Mouse (Mus musculus) brain, adult 2 months (tissue): ENCODE data around the gene Sox11.

Experiments used
- DNase-seq: peaks from one replicate; pipeline ENCODE4 v3.0.0; 2011; ENCODE audit warnings: low read depth, low spot score

The Sox11 gene

GRCm38 (mm10) chr12:27341871-27342690 lies at the start of gene Sox11:
Sox11 (minus strand) TSS chr12:27342574.
- peak; percentile 64 for DNase-seq

- DNase-seq = peak; percentile 4
These were observed 49.4 kb upstream of the Sox11 start for GRCm38 (mm10) chr12:27391652-27392305.

DNA sequence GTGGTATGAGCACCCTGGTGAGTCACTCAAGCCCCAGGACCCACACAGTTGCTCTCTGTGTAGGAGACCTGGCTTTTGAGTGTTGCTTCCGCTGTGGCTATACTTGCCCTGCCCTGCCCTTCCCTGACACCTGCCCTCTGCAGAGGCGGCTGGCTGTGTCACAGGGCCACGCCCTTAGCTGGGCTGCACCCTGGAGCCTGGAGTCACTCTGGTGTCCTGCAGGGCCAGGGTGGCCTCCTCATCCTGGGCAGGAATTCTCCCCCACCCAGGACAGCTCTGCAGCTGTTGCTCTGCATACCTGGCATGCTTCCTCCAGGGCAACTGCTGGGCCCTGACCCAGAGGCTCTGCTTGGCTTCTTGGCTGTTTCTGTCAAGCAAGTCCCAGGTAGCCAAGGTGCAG lies 48.1 kb upstream of the Sox11 start:
- no peak for DNase-seq

- no peak for DNase-seq
These were observed 47.1 kb upstream of the Sox11 start for GRCm38 (mm10) chr12:27389429-27389828.

DNA sequence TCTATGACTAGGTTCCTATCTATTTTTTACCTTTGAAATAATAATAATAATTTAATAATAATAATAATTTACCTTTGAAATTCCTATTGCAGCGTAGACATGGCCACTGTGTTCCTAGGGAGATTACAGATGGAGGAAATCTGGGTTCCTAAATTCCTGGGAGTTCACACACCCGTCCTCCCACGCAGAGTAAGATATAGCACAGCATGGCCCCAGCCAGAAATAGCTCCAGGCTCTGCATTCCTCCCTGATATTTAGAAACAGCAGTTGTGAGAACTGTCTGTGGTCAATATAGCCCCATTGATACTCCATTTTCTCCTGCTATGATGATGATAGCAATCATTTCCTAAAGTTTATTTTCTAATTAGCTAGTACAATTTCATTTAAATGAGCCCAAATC lies 30.1 kb upstream of the Sox11 start:
- DNase-seq = peak; percentile 10

DNA sequence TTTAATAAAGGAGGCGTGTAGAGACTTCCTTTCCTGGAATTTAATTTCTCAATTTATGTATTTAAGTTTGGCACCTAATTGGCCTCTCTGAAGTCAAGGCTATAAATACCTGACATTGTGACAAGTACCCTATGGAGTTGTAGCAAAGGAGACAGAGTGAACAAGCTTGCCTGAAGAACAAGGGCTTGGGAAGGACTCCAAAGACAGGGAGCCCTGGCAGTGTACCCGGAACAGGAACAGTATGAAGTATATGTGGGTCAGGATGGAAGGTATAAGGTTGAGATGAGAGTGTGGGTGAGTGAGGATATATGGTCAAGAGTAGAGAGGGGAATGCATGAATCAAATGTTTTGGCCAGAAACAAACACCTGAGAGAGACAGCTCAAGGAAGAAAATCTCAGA lies 28.4 kb upstream of the Sox11 start:
- no peak for DNase-seq

DNA sequence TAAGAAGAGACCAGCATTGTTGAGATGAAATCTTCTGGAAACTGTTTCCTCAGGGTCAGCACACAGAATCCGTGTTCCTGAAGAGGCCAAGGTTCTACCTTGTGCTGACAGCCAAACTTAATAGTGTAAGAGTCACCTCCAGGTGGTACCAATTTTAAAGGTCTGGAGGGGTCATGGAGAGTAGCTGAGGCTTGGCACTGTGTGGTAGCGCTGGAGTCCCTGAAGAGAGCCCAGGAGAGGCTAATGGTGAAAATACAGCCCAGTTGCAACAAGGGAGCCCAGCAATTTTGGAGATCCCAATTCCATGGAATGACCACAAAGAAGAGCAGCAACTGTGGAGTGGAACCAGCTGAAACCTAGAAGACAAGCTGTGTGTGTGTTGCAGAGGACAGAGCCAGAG lies 25.1 kb upstream of the Sox11 start:
- DNase-seq = no peak

DNA sequence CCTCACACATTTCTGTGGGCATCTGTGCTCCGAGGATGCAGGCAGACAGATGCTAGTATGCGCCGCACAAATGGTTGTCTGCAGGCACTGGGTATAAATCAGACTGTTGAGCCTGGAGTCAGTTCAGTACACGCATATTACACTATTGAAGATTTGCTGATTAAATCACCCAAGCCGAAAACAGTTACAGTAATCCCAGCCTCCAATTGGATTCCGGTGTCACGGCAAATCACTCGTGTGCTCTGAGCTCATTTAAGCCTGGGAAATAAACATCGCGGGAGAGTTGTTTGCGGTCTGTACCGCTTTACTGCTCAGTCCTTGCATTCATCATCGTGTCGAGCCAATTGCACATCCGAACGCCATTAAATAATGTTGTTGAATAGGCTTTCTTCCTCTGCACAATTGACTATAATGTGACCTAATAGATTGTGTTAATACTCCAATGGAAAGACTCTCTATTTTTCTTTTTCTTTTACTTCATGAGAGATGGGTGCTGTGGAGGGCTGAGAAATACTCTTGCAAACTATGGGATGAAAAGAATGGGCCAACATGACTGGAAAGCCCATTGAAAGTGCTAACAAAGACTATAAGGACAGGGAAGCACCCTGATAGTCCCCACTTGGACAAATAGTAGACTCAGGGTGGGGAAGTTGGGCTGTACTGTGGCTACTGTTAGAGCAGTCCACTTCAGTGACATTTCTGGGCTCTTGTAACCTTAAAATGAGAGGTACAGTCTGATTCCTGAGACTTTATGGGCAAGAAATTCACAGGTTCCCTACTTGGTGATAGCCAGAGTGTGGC lies 21.7 kb upstream of the Sox11 start:
- DNase-seq = peak; percentile 15

DNA sequence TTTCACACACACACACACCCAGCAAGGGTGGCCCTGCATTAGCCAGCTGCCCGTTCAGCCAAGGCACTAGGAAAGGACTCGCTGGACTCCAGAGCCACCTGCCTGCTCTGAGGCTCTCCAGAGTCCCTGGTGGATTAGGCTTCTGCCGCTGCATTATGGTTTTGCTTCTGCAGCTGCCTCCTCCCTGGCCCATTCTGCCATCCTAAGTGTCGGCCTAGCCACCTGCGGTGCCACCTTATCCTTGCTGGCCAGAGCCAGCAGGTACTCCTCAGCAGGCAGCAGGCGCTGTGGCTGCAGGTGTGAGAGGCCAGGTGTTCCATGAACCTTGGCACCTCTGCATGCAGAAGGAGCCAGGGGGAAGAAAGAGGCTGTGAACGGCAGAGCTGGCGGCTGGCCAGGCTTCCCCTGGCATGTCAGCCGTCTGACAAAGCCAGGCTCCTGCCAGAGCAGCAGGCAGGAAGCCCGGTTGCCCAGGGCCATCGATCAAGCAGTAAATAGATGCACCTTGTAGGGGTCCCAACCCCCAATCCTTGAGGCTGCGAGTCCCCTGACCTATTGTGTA lies 14.8 kb upstream of the Sox11 start:
- DNase-seq = no peak

DNA sequence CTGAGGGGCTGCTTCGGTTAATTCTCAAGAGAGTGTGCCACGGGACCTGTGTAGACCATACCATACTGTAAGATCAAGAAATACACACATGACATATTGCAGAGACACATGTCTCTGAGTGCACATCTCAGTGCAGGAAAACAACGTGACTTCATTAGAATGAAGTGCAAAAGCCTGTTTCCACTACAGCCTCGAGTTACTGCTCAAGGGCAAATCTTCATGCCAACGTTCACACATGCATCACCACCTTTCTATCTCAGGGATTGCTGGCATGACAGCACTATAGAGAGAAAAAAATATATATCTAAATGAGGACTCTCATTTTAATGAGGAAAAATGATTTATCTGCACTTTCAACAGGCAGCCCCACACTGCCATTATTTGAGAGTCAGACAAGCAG lies 14.2 kb upstream of the Sox11 start:
- DNase-seq = no peak

GRCm38 (mm10) chr12:27343606-27344410 lies 1.4 kb upstream of the Sox11 start:
- no peak for DNase-seq

GRCm38 (mm10) chr12:27342691-27343605 lies 574 bp upstream of the Sox11 start:
- peak; percentile 94 for DNase-seq

GRCm38 (mm10) chr12:27341130-27341870 lies 1.1 kb downstream of the Sox11 start:
- peak; percentile 52 for DNase-seq

- DNase-seq = peak; percentile 23
These were observed 1.8 kb downstream of the Sox11 start for GRCm38 (mm10) chr12:27340451-27341035.

GRCm38 (mm10) chr12:27339171-27339751 lies 3.1 kb downstream of the Sox11 start:
- DNase-seq = peak; percentile 77

GRCm38 (mm10) chr12:27338721-27339170 lies 3.6 kb downstream of the Sox11 start:
- peak; percentile 43 for DNase-seq

- peak; percentile 62 for DNase-seq
These were observed 4.3 kb downstream of the Sox11 start for GRCm38 (mm10) chr12:27338116-27338515.

DNA sequence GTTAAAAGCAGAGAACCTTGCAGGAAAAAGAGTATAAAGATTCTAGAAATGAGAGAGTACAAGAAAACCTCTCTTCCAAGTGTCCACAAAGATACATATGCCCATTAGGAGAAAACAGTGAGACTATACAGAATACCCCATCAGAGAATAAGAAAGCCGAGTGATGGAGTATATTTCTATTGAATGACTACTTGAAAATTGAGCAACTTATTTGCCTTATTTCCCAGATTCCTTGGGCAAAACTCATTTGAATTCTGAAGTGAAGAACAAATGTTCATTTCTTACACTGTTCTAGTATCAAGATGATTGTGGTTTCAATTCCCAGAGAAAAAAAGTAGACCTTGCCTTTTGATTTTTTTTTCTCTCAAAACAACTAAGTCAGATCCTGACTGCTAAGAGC lies 4.9 kb downstream of the Sox11 start:
- DNase-seq = no peak
